Mouse (Mus musculus) stomach, postnatal 0 days (tissue): ENCODE results near the gene Slc1a1.

Experiments
- CTCF ChIP-seq: IDR thresholded peaks from 2 replicates; pipeline ENCODE4 v1.5.1; 2016; ENCODE audit warnings: antibody characterized with exemption, low read depth, mild to moderate bottlenecking, moderate library complexity
- EP300 ChIP-seq: optimal IDR thresholded peaks from 2 replicates; pipeline ENCODE3; 2016; ENCODE audit warnings: antibody characterized with exemption

- TF ChIP-seq CTCF: no peak
- no peak for TF ChIP-seq EP300
These were observed at the start of gene Slc1a1 for GRCm38 (mm10) chr19:28834798-28835499.
